Mouse (Mus musculus): ENCODE data around the gene Nectin2. TPM values are rescaled to one million over a fixed set of nuclear protein-coding genes. Genes with fewer than 3 reads are reported as not detected.

The Nectin2 gene
- polyA plus RNA-seq, 1 experiment from 2014 or later = 89.4 TPM

Other genes with a start within 250 kb of the Nectin2 start
- gene Bloc1s3, start 242.1 kb downstream of the Nectin2 start, polyA plus RNA-seq (2015; fragmentation: Nextera tagmentation; extraction: Ambion mirVana) = 1.5 TPM in 2 replicates
- 71.4 and 77.4 TPM in 2 replicates for gene Trappc6a, start 242.1 kb downstream of the Nectin2 start, polyA plus RNA-seq (2015; fragmentation: Nextera tagmentation; extraction: Ambion mirVana)
- 0.06 TPM in 1 of 2 replicates, not detected in the other for gene Nkpd1, start 232.6 kb downstream of the Nectin2 start, polyA plus RNA-seq (2015; fragmentation: Nextera tagmentation; extraction: Ambion mirVana)
- 15.0 and 17.2 TPM in 2 replicates for gene Ppp1r37, start 187.4 kb downstream of the Nectin2 start, polyA plus RNA-seq (2015; fragmentation: Nextera tagmentation; extraction: Ambion mirVana)
- 0.12 and 0.32 TPM in 2 replicates for gene Zfp296, start 173.2 kb downstream of the Nectin2 start, polyA plus RNA-seq (2015; fragmentation: Nextera tagmentation; extraction: Ambion mirVana)
- gene Gemin7, start 172.9 kb downstream of the Nectin2 start, polyA plus RNA-seq (2015; fragmentation: Nextera tagmentation; extraction: Ambion mirVana) = 114 and 134 TPM in 2 replicates
- gene Clasrp, start 146.0 kb downstream of the Nectin2 start, polyA plus RNA-seq (2015; fragmentation: Nextera tagmentation; extraction: Ambion mirVana) = 30.8 and 31.8 TPM in 2 replicates
- gene Relb, start 121.0 kb downstream of the Nectin2 start, polyA plus RNA-seq (2015; fragmentation: Nextera tagmentation; extraction: Ambion mirVana) = 5.6 and 6.2 TPM in 2 replicates
- gene Clptm1, start 85.5 kb downstream of the Nectin2 start, polyA plus RNA-seq (2015; fragmentation: Nextera tagmentation; extraction: Ambion mirVana) = 74.5 and 74.6 TPM in 2 replicates
- gene Apoc2, start 72.5 kb downstream of the Nectin2 start, polyA plus RNA-seq (2015; fragmentation: Nextera tagmentation; extraction: Ambion mirVana) = 3.6 and 22.3 TPM in 2 replicates
- 2.9 TPM in 1 of 2 replicates, not detected in the other for gene Gm44805, start 69.1 kb downstream of the Nectin2 start, polyA plus RNA-seq (2015; fragmentation: Nextera tagmentation; extraction: Ambion mirVana)
- 0.84 and 3.7 TPM in 2 replicates for gene Apoc4, start 69.0 kb downstream of the Nectin2 start, polyA plus RNA-seq (2015; fragmentation: Nextera tagmentation; extraction: Ambion mirVana)
- 8.8 and 13.9 TPM in 2 replicates for gene Apoc1, start 57.8 kb downstream of the Nectin2 start, polyA plus RNA-seq (2015; fragmentation: Nextera tagmentation; extraction: Ambion mirVana)
- 480 and 561 TPM in 2 replicates for gene Apoe, start 51.3 kb downstream of the Nectin2 start, polyA plus RNA-seq (2015; fragmentation: Nextera tagmentation; extraction: Ambion mirVana)
- 128 and 146 TPM in 2 replicates for gene Tomm40, start 35.0 kb downstream of the Nectin2 start, polyA plus RNA-seq (2015; fragmentation: Nextera tagmentation; extraction: Ambion mirVana)
- gene Bcam, start 20.5 kb upstream of the Nectin2 start, polyA plus RNA-seq (2015; fragmentation: Nextera tagmentation; extraction: Ambion mirVana) = 223 and 250 TPM in 2 replicates
- gene Cblc, start 46.3 kb upstream of the Nectin2 start, polyA plus RNA-seq (2015; fragmentation: Nextera tagmentation; extraction: Ambion mirVana) = 0.59 and 0.68 TPM in 2 replicates
- 1.5 and 1.9 TPM in 2 replicates for gene Bcl3, start 72.3 kb upstream of the Nectin2 start, polyA plus RNA-seq (2015; fragmentation: Nextera tagmentation; extraction: Ambion mirVana)
- gene Gm19345, start 101.5 kb upstream of the Nectin2 start, polyA plus RNA-seq (2015; fragmentation: Nextera tagmentation; extraction: Ambion mirVana) = not detected in 2 replicates
- gene Ceacam16, start 110.8 kb upstream of the Nectin2 start, polyA plus RNA-seq (2015; fragmentation: Nextera tagmentation; extraction: Ambion mirVana) = 0.13 TPM in 1 of 2 replicates, not detected in the other
- gene Ceacam19, start 137.5 kb upstream of the Nectin2 start, polyA plus RNA-seq (2015; fragmentation: Nextera tagmentation; extraction: Ambion mirVana) = not detected in 2 replicates
- 15.7 TPM in 2 replicates for gene Pvr, start 170.7 kb upstream of the Nectin2 start, polyA plus RNA-seq (2015; fragmentation: Nextera tagmentation; extraction: Ambion mirVana)
- gene Igsf23, start 200.3 kb upstream of the Nectin2 start, polyA plus RNA-seq (2015; fragmentation: Nextera tagmentation; extraction: Ambion mirVana) = 1.2 and 1.6 TPM in 2 replicates
- not detected in 2 replicates for gene Ceacam20, start 214.9 kb upstream of the Nectin2 start, polyA plus RNA-seq (2015; fragmentation: Nextera tagmentation; extraction: Ambion mirVana)
- gene Nlrp9b, start 241.0 kb upstream of the Nectin2 start, polyA plus RNA-seq (2015; fragmentation: Nextera tagmentation; extraction: Ambion mirVana) = not detected in 2 replicates